Mouse (Mus musculus) myocyte (in vitro differentiated cells): ENCODE data around the gene Frmpd2. TPM values are rescaled to one million over a fixed set of nuclear protein-coding genes. Genes with fewer than 3 reads are reported as not detected.

Source experiments
- H3K27me3 ChIP-seq: one replicate; pipeline ENCODE4 v1.6.1; 2011; ENCODE audit not compliant: control insufficient read depth, insufficient read depth, insufficient read length
- H3K36me3 ChIP-seq: one replicate; pipeline ENCODE4 v1.6.1; 2011; ENCODE audit not compliant: control insufficient read depth, insufficient read depth
- H3K4me2 ChIP-seq: one replicate; pipeline ENCODE4 v1.6.1; 2011; ENCODE audit warnings: low read depth, control low read depth
- H3K4me3 ChIP-seq: one replicate; pipeline ENCODE4 v1.5.1; 2011; ENCODE audit warnings: mild to moderate bottlenecking, control low read depth, moderate library complexity
- H3K79me2 ChIP-seq: one replicate; pipeline ENCODE4 v1.6.1; 2011; ENCODE audit not compliant: control insufficient read depth, insufficient read depth
- H3ac ChIP-seq: one replicate; pipeline ENCODE4 v1.6.1; 2011; ENCODE audit not compliant: control insufficient read depth, insufficient read length
- CEBPB ChIP-seq: IDR thresholded peaks from 2 replicates; pipeline ENCODE4 v1.6.1; 2011; ENCODE audit warnings: mild to moderate bottlenecking, moderate library complexity; ENCODE audit not compliant: poor library complexity, insufficient read depth, severe bottlenecking
- E2F4 ChIP-seq: IDR thresholded peaks from one replicate; pipeline ENCODE4 v1.6.1; 2011; ENCODE audit warnings: mild to moderate bottlenecking, control low read depth, moderate library complexity; ENCODE audit not compliant: insufficient read depth
- MAX ChIP-seq: IDR thresholded peaks from one replicate; pipeline ENCODE4 v1.6.1; 2011; ENCODE audit warnings: low read depth, mild to moderate bottlenecking, control low read depth
- MYOD1 ChIP-seq, 3 experiments: IDR thresholded peaks; one replicate each; pipeline ENCODE4 v1.6.1; 2011; ENCODE audit warnings: control low read depth in 2 of 3, low read depth in 2 of 3, mild to moderate bottlenecking in 2 of 3, moderate library complexity in 1 of 3; ENCODE audit not compliant: insufficient read length in 2 of 3, control insufficient read depth in 1 of 3
- MYOG ChIP-seq, 3 experiments: IDR thresholded peaks; one replicate each; pipeline ENCODE4 v1.6.1; 2011; ENCODE audit warnings: control low read depth in 2 of 3, low read depth in 2 of 3, mild to moderate bottlenecking in 2 of 3; ENCODE audit not compliant: insufficient read length in 2 of 3, control insufficient read depth in 1 of 3, insufficient read depth in 1 of 3
- POLR2A ChIP-seq: IDR thresholded peaks from one replicate; pipeline ENCODE4 v1.6.1; 2011; ENCODE audit warnings: low read depth, mild to moderate bottlenecking, control low read depth, moderate library complexity; ENCODE audit not compliant: insufficient read length
- POLR2AphosphoS2 ChIP-seq: IDR thresholded peaks from one replicate; pipeline ENCODE4 v1.6.1; 2011; ENCODE audit warnings: low read depth, control low read depth; ENCODE audit not compliant: insufficient read length
- REST ChIP-seq: IDR thresholded peaks from one replicate; pipeline ENCODE4 v1.6.1; 2011; ENCODE audit warnings: mild to moderate bottlenecking, control low read depth, moderate library complexity; ENCODE audit not compliant: insufficient read depth, insufficient read length
- SRF ChIP-seq: IDR thresholded peaks from one replicate; pipeline ENCODE4 v1.6.1; 2011; ENCODE audit warnings: low read depth; ENCODE audit not compliant: control insufficient read depth, insufficient read length
- TCF12 ChIP-seq: IDR thresholded peaks from one replicate; pipeline ENCODE4 v1.6.1; 2011; ENCODE audit warnings: mild to moderate bottlenecking, control low read depth; ENCODE audit not compliant: poor library complexity, insufficient read depth, severe bottlenecking
- TCF3 ChIP-seq: IDR thresholded peaks from one replicate; pipeline ENCODE4 v1.6.1; 2011; ENCODE audit warnings: low read depth, control low read depth; ENCODE audit not compliant: insufficient read length
- USF1 ChIP-seq: IDR thresholded peaks from one replicate; pipeline ENCODE4 v1.6.1; 2011; ENCODE audit warnings: low read depth, mild to moderate bottlenecking, control low read depth, moderate library complexity
- polyA plus RNA-seq: library from polyadenylated mRNA; unstranded; fragments of >200 nt; fragmentation: generic; extraction: Trizol; gene quantifications from one replicate; pipeline ENCODE4 v1.2.1, GENCODE M21; 2012; ENCODE audit warnings: missing spikeins

The Frmpd2 gene
- polyA plus RNA-seq, 1 experiment, result not detected

DNA sequence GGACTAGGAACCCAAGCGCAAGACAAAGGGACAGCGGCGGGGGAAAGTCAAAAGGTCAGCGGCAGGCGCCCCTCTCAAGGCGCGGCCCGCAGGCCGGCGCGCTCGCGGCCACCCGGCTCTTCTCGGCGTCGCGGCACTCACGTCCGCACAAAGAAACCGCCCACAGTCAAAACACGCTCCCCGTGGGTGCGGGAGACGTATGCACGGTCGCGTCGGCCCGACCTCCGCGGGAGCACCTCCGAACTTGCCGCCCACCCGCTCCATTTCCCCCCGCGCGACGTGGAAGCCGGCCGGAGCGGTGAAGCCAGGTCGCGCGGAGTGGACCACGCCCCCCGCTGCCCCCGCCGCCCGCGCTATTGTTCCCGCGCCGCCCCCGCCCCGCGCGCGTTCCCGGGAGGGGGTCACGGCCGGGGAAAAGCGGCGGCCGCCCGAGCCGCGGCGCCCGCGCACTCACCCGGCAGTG, 24.9 kb upstream of the Frmpd2 start:
- H3K4me3 ChIP-seq, result peak overlapping the region; percentile 40
- no peaks in the 10 kb centered on the region for H3K36me3 ChIP-seq
- peak overlapping the region; percentile 24 for H3ac ChIP-seq
- H3K4me2 ChIP-seq, result peak overlapping the region; percentile 81
- TF ChIP-seq MYOG (IDR thresholded peaks at IDR 0.05; ENCODE audit: control insufficient read depth in 1 of 3, insufficient read depth in 1 of 3, insufficient read length in 2 of 3, low read depth in 2 of 3) (no peak), TCF12 (no peak), CEBPB (no peak), SRF (no peak), REST (no peak)
- peaks cover 47% of the 10 kb centered on the region for H3K79me2 ChIP-seq
- H3K27me3 ChIP-seq, result peaks cover 15% of the 10 kb centered on the region

DNA sequence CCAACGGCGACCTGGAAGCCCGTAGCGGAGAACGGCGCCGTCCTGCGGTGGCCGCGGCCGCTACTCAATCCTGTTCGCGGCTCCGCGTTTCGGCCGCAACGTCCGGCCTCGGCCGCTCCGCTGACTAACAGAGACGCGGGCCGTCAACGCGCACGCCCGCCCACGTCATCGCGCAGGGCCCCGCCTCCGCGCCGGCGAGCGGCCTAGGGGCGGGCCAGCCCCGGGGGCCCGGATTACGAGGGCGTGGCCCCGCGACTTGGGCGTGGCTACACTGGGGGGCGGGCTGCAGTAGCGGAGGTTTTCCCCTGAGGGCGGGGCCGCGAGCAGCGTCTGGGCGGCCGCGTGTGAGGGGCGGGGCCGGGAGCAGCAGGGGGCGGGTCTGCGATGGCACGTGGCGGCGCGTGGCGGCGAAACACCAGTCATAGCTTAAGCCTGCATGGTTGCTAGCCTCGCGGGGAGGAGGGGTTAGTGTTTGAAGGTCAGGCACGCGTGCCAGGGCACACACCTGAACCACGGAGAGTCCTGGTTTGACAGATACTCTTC, 24.4 kb upstream of the Frmpd2 start, which contains the start of gene Mapk8:
Gene Mapk8, minus strand, starts transcription at position 132 of the 543 bp plus-strand sequence.
- H3K4me2 ChIP-seq, result peak within 1 kb of the TSS; percentile 81
- H3ac ChIP-seq, result peak within 1 kb of the TSS; percentile 24
- peaks cover 43% of the 10 kb centered on the region for H3K79me2 ChIP-seq
- peak within 1 kb of the TSS; percentile 40 for H3K4me3 ChIP-seq
- TF ChIP-seq E2F4, result no peak
- no peak for TF ChIP-seq USF1
- TF ChIP-seq MYOG (IDR thresholded peaks at IDR 0.05; ENCODE audit: control insufficient read depth in 1 of 3, insufficient read depth in 1 of 3, insufficient read length in 2 of 3, low read depth in 2 of 3), result peak in 1 of 3 experiments; percentile 19
- no peak for TF ChIP-seq TCF3
- TF ChIP-seq MAX, result no peak
- TF ChIP-seq POLR2AphosphoS2, result peak; percentile 96
- TF ChIP-seq POLR2A, result peak; percentile 97
- TF ChIP-seq CEBPB, result no peak
- TF ChIP-seq MYOD1 (IDR thresholded peaks at IDR 0.05; ENCODE audit: control insufficient read depth in 1 of 3, insufficient read length in 2 of 3, low read depth in 2 of 3), result no peak
- peak; percentile 32 for TF ChIP-seq SRF
- peaks cover 15% of the 10 kb centered on the region for H3K27me3 ChIP-seq
- no peaks in the 10 kb centered on the region for H3K36me3 ChIP-seq

DNA sequence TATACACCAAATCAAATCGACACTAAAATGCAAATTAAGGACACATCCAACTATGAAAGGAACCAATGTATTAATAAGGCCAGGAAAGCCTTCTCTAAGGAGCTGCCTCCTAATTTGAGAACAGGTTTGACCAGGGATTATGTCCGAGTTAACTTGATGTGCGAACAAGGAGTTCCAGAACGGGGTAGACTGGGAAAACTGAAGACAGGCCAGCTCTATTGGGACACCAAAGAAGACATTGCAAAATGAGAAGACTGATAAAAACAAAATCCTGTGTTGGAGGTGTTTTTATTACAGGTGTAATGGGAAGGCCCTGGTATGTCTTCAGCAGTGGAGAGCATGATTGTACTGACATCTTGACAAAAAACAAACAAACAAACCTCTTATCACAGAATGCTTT, 23.2 kb upstream of the Frmpd2 start:
- H3K27me3 ChIP-seq, result peaks cover 15% of the 10 kb centered on the region
- no peak overlapping the region for H3ac ChIP-seq

DNA sequence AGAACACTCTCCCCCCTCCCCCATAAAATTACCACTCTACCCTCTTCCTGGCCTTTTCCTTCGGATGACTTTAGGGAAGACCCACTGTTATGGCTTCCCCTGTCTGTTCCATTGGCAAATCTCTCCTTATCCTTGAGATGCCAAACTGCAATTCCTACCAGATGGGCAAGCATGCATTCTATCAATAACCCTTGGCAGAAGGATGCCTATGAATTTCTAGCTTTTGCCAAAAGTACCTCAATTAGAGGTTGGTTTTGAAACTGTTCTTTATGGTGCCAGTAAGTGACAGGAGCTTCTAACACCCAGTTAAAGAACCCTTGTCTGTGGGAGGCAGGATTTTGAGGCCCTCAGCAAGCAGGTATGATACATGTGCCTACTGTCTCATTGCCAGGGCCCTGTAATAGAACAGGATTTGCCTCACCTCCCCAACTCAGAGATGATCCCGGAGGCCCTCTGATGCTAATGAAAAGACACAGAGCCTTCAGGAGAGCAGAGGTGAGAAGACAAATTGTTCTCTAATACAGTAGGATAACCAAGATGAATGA, 22.1 kb upstream of the Frmpd2 start:
- Histone ChIP-seq H3K79me2 (peaks cover 21% of the 10 kb centered on the region), H3K36me3 (no peaks in the 10 kb centered on the region), H3K4me2 (no peak overlapping the region), H3ac (no peak overlapping the region), H3K4me3 (no peak overlapping the region), H3K27me3 (peaks cover 19% of the 10 kb centered on the region)
- no peak for TF ChIP-seq TCF3
- no peak for TF ChIP-seq SRF
- no peak for TF ChIP-seq MYOG (IDR thresholded peaks at IDR 0.05; ENCODE audit: control insufficient read depth in 1 of 3, insufficient read depth in 1 of 3, insufficient read length in 2 of 3, low read depth in 2 of 3)
- TF ChIP-seq REST, result no peak
- no peak for TF ChIP-seq MAX
- no peak for TF ChIP-seq USF1
- TF ChIP-seq POLR2AphosphoS2, result no peak
- TF ChIP-seq POLR2A, result no peak
- no peak for TF ChIP-seq TCF12
- TF ChIP-seq E2F4, result no peak
- no peak for TF ChIP-seq CEBPB
- no peak for TF ChIP-seq MYOD1 (IDR thresholded peaks at IDR 0.05; ENCODE audit: control insufficient read depth in 1 of 3, insufficient read length in 2 of 3, low read depth in 2 of 3)

More for the DNA sequence above, 23.2 kb upstream of the Frmpd2 start:
- H3K4me3 ChIP-seq, result no peak overlapping the region
- no peak overlapping the region for H3K4me2 ChIP-seq
- H3K79me2 ChIP-seq, result peaks cover 32% of the 10 kb centered on the region
- no peaks in the 10 kb centered on the region for H3K36me3 ChIP-seq
- TF ChIP-seq MYOD1 (IDR thresholded peaks at IDR 0.05; ENCODE audit: control insufficient read depth in 1 of 3, insufficient read length in 2 of 3, low read depth in 2 of 3), result no peak
- no peak for TF ChIP-seq TCF3
- TF ChIP-seq SRF, result no peak
- no peak for TF ChIP-seq POLR2A
- no peak for TF ChIP-seq REST
- TF ChIP-seq E2F4, result no peak
- no peak for TF ChIP-seq MYOG (IDR thresholded peaks at IDR 0.05; ENCODE audit: control insufficient read depth in 1 of 3, insufficient read depth in 1 of 3, insufficient read length in 2 of 3, low read depth in 2 of 3)
- TF ChIP-seq TCF12, result no peak
- no peak for TF ChIP-seq MAX
- TF ChIP-seq CEBPB, result no peak
- TF ChIP-seq POLR2AphosphoS2, result no peak
- no peak for TF ChIP-seq USF1

DNA sequence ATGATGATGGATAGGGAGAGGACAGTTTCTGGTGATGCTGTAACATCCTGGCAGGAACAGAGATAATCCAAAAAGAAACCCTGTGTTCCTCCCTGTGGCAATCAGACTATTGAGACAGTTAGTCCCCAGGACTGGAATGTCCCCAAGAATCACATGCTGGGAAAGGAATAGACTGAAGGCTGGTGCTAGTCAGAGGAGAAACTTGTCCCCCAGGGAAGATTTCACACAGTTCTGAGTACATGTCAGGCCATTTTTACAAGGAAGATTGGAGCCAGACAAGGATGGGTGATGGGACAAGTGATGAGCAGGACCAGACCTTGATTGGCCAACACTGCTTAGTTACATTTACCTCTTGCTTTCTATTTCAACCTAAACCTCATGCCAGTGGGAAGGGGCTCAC, 21.2 kb upstream of the Frmpd2 start:
- Histone ChIP-seq H3K4me2 (no peak overlapping the region), H3K27me3 (peaks cover 19% of the 10 kb centered on the region), H3ac (no peak overlapping the region), H3K4me3 (no peak overlapping the region), H3K36me3 (no peaks in the 10 kb centered on the region), H3K79me2 (peaks cover 11% of the 10 kb centered on the region)
- no peak for TF ChIP-seq TCF3
- TF ChIP-seq TCF12, result no peak
- TF ChIP-seq E2F4, result no peak
- no peak for TF ChIP-seq MAX
- no peak for TF ChIP-seq USF1
- TF ChIP-seq MYOD1 (IDR thresholded peaks at IDR 0.05; ENCODE audit: control insufficient read depth in 1 of 3, insufficient read length in 2 of 3, low read depth in 2 of 3), result no peak
- no peak for TF ChIP-seq REST
- TF ChIP-seq SRF, result no peak
- no peak for TF ChIP-seq CEBPB
- TF ChIP-seq MYOG (IDR thresholded peaks at IDR 0.05; ENCODE audit: control insufficient read depth in 1 of 3, insufficient read depth in 1 of 3, insufficient read length in 2 of 3, low read depth in 2 of 3), result no peak
- no peak for TF ChIP-seq POLR2AphosphoS2
- TF ChIP-seq POLR2A, result no peak
